Mouse (Mus musculus) lung, embryonic 14.5 days (tissue): ENCODE results near the gene Gm11027. TPM values are rescaled to one million over a fixed set of nuclear protein-coding genes. Genes with fewer than 3 reads are reported as not detected.

Experiments
- ATAC-seq: fragments of 200-750 bp; cut with Nextera tagmentation; 2 replicates; pipeline ENCODE4 v1.8.0; 2017; ENCODE audit warnings: mild to moderate bottlenecking, moderate TSS enrichment, moderate library complexity; ENCODE audit not compliant: insufficient read depth
- DNase-seq: peaks from one replicate; pipeline ENCODE4 v3.0.0-alpha.2; 2015
- H3K27ac ChIP-seq: fragments of 300-500 bp; sonication (generic); 2 replicates; pipeline ENCODE4 v1.5.1; 2014; ENCODE audit warnings: low read depth, mild to moderate bottlenecking, moderate library complexity
- H3K27me3 ChIP-seq: fragments of 300-500 bp; sonication (generic); 2 replicates; pipeline ENCODE4 v1.6.1; 2014; ENCODE audit warnings: low read length, control low read depth; ENCODE audit not compliant: insufficient read depth
- H3K36me3 ChIP-seq: fragments of 300-500 bp; sonication (generic); 2 replicates; pipeline ENCODE4 v1.6.1; 2014; ENCODE audit warnings: control low read depth; ENCODE audit not compliant: insufficient read depth
- H3K4me1 ChIP-seq: fragments of 300-500 bp; sonication (generic); 2 replicates; pipeline ENCODE4 v1.6.1; 2014; ENCODE audit warnings: antibody characterized with exemption, control low read depth; ENCODE audit not compliant: insufficient read depth
- H3K4me2 ChIP-seq: fragments of 300-500 bp; sonication (generic); 2 replicates; pipeline ENCODE4 v1.6.1; 2014; ENCODE audit warnings: mild to moderate bottlenecking
- H3K4me3 ChIP-seq: fragments of 300-500 bp; sonication (generic); 2 replicates; pipeline ENCODE4 v1.5.1; 2014; ENCODE audit warnings: low read depth, low read length
- H3K9ac ChIP-seq: fragments of 300-500 bp; sonication (generic); 2 replicates; pipeline ENCODE4 v1.6.1; 2014
- H3K9me3 ChIP-seq: fragments of 300-500 bp; sonication (generic); 2 replicates; pipeline ENCODE4 v1.6.1; 2016; ENCODE audit warnings: low read depth, low read length, control low read depth
- CTCF ChIP-seq: IDR thresholded peaks from 2 replicates; pipeline ENCODE4 v1.5.1; 2016; ENCODE audit warnings: antibody characterized with exemption, low read depth
- WGBS: fragments of 180-500 bp; shearing (Covaris S2); extraction: QIAGEN DNeasy Blood & Tissue Kit; methylation state at CpG from one replicate; pipeline ENCODE4 v1.1.7; 2014; 5-methylcytosine and 5-hydroxymethylcytosine counted together
- microRNA-seq: library from miRNA; unstranded; fragments of <30 nt; microRNA quantifications from one replicate; pipeline ENCODE4, GENCODE M21; 2016; ENCODE audit warnings: borderline number of aligned reads
- polyA plus RNA-seq: library from polyadenylated mRNA; unstranded; fragments of >200 nt; fragmentation: Nextera tagmentation; extraction: Ambion mirVana; gene quantifications from 2 replicates; pipeline ENCODE4 v1.2.1, GENCODE M21; 2014

Gene Gm11027
- polyA plus RNA-seq, 1 experiment from 2014 or later = not detected

DNA sequence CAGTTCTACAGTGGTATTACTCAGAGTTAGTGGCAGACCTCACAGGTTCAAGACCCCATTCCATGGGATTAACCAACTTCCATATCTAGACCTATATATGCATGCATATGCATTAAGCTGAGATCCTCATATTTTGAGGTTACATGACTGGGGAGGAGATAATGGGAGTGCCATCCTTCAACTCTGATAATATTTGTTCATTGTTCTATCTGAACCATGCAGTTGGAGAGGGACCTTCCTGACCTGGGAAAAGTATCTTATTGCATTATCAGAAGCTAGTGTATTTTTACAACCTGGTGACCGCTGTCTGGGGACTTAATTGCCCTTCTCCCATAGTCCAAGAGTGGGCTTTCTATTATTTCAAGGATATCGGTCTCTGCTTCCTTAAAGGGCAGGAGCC is 33.4 kb downstream of the Gm11027 start:
- Histone ChIP-seq H3K9me3 (no peaks in the 10 kb centered on the region), H3K4me3 (no peak overlapping the region), H3K9ac (no peak overlapping the region), H3K4me2 (no peak overlapping the region), H3K27me3 (no peaks in the 10 kb centered on the region), H3K27ac (no peak overlapping the region), H3K36me3 (no peaks in the 10 kb centered on the region), H3K4me1 (0 out of 2 replicates have a peak, but pooled peaks cover 3% of the 10 kb centered on the region)
- DNase-seq (no peak), ATAC-seq (no peak)
- no peak for TF ChIP-seq CTCF
- WGBS = 71% methylated on average over 2 of the region's 2 CpGs

DNA sequence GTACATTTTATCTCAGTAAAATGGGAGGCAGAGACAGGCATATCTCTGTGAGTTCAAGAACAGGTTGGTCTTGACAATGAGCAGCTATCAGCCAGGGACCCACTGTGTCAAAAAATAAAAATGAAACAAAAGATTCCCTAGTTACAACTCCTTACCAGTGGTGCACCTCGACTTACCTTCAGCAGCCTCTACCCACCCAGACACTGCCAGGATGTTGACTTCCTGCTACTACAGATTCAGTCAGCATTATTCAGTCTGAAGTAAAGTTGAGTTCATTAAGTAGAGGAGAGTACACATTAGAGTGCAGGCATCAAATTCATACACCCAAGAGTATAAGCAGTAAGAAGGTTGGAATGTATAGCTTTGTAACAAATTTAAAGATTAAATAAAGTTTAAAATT is 38.6 kb downstream of the Gm11027 start:
- DNase-seq (no peak), ATAC-seq (no peak)
- 0 out of 2 replicates have a peak, but pooled peaks cover 3% of the 10 kb centered on the region for H3K4me1 ChIP-seq
- H3K9me3 ChIP-seq = no peaks in the 10 kb centered on the region
- no peak overlapping the region for H3K27ac ChIP-seq
- H3K36me3 ChIP-seq = no peaks in the 10 kb centered on the region
- H3K4me3 ChIP-seq = no peak overlapping the region
- no peak overlapping the region for H3K4me2 ChIP-seq
- 80% methylated on average over 1 of the region's 1 CpGs for WGBS
- no peak for TF ChIP-seq CTCF
- no peak overlapping the region for H3K9ac ChIP-seq
- no peaks in the 10 kb centered on the region for H3K27me3 ChIP-seq

DNA sequence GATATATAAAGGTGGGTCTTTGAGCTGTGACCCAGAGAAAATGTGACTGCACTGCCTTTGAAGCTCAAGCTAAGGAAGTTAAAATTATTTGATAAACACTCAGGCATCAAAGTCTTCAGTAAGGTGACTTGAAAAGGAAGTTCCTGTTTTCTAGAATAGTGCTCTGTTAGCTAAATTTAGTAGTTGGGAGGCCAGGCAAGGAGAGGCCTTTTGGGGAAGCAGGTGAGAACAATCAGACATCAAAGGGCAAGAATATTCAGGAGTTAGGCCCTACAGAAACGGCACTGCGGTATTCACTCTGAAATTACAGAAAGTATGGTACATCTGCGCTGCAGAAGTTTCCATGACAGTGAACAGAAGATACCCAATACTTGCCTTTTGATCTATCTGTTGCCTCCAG is 40.3 kb downstream of the Gm11027 start:
- H3K4me1 ChIP-seq = 0 out of 2 replicates have a peak, but pooled peaks cover 3% of the 10 kb centered on the region
- no peaks in the 10 kb centered on the region for H3K36me3 ChIP-seq
- no peak for DNase-seq
- no peak overlapping the region for H3K4me3 ChIP-seq
- H3K9ac ChIP-seq = no peak overlapping the region
- no peak for TF ChIP-seq CTCF
- no peak overlapping the region for H3K27ac ChIP-seq
- no peak overlapping the region for H3K4me2 ChIP-seq
- H3K9me3 ChIP-seq = no peaks in the 10 kb centered on the region
- WGBS = 73% methylated on average over 3 of the region's 3 CpGs
- H3K27me3 ChIP-seq = no peaks in the 10 kb centered on the region
- no peak for ATAC-seq

DNA sequence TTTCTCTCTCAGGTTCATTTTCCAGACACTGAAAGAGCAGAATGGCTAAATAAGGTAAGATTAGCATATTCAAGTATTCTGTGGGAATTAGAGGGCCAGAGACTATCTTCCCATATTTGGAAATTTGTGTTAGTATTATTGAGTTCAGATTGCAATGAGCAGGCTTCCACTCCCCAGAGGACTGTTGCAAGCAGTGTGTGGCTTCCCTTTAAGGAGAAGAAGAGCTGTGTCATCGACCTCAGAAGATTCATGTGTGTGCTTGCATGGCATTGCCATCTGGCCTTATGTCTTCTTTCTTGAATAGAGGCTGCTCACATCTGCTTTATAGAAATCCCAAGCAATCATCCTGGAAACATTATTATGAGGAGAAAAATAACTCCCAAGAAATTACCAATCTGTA is 42.6 kb downstream of the Gm11027 start:
- no peak overlapping the region for H3K9ac ChIP-seq
- H3K4me3 ChIP-seq = no peak overlapping the region
- H3K27me3 ChIP-seq = no peaks in the 10 kb centered on the region
- TF ChIP-seq CTCF = no peak
- no peak for ATAC-seq
- no peaks in the 10 kb centered on the region for H3K4me1 ChIP-seq
- H3K9me3 ChIP-seq = no peaks in the 10 kb centered on the region
- no peak overlapping the region for H3K27ac ChIP-seq
- H3K4me2 ChIP-seq = no peak overlapping the region
- 74% methylated on average over 1 of the region's 1 CpGs for WGBS
- 0 out of 2 replicates have a peak, but pooled peaks cover 3% of the 10 kb centered on the region for H3K36me3 ChIP-seq
- DNase-seq = no peak

Small RNA genes lying within 50 kb of the gene (microRNA-seq; reads per million reads assigned to microRNA genes)
- not detected for gene Gm23190

Other genes starting within 250 kb of the Gm11027 start
- 44.6 and 46.4 TPM in 2 replicates for gene Zfp386, start 227.7 kb upstream of the Gm11027 start, polyA plus RNA-seq
- 4.8 and 5.5 TPM in 2 replicates for gene Vipr2, start 197.7 kb upstream of the Gm11027 start, polyA plus RNA-seq
- 16.4 and 18.2 TPM in 2 replicates for gene Wdr60, start 12.4 kb upstream of the Gm11027 start, polyA plus RNA-seq
- gene Esyt2, start 5.8 kb downstream of the Gm11027 start, polyA plus RNA-seq = 29.0 and 31.0 TPM in 2 replicates
- 57.7 and 58.4 TPM in 2 replicates for gene Ncapg2, start 130.0 kb downstream of the Gm11027 start, polyA plus RNA-seq
- gene Ptprn2, start 210.3 kb downstream of the Gm11027 start, polyA plus RNA-seq = 0.20 and 0.30 TPM in 2 replicates